Mouse (Mus musculus): ENCODE measurements around the gene Gm5089. TPM values are rescaled to one million over a fixed set of nuclear protein-coding genes. Genes with fewer than 3 reads are reported as not detected.
"Not testable (repeated sequence)": the region's sequence is repeated elsewhere in the genome, so short reads cannot be mapped to it uniquely, and the experiment has no call there.

The Gm5089 gene
- polyA plus RNA-seq, 1 experiment from 2014 or later: 1.7 TPM

GRCm38 (mm10) chr14:122460226-122460625, 9.3 kb upstream of the Gm5089 start:
- Histone ChIP-seq H3K4me2 (replicated peaks) (peak overlapping the region; percentile 44), H3K27ac (replicated peaks) (peak overlapping the region; percentile 32; the same call in 1 of the 2 replicates), H3K9ac (replicated peaks) (peak overlapping the region; percentile 37), H3K9me3 (no peaks in the 10 kb centered on the region), H3K4me1 (peaks cover 30% of the 10 kb centered on the region), H3K27me3 (peaks cover 61% of the 10 kb centered on the region), H3K36me3 (no peaks in the 10 kb centered on the region), H3K4me3 (peak overlapping the region; percentile 27)
- ATAC-seq (ENCODE audit: low FRiP score, low read depth): no peak
- 41% methylated on average over 5 of the region's 5 CpGs for WGBS

DNA sequence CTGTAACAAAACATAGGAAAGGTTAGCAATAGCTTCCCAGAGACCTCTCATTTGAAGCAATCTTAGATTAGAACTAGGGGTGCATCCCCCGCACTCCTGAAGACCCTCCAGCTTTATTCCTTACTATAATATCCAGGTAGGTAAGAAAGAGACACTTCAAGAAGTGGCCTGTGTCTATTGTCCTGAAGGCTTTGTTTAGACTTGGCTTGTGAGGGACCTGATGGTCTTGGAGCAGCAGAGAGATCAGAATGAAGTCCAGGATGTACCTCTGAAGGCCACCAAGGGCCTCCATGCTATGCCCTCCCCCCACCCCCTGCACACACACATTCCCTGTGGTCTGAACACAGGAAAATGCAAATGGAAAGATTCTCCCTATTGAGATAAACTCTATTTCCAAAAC, 8.9 kb upstream of the Gm5089 start:
- Histone ChIP-seq H3K9me3 (no peaks in the 10 kb centered on the region), H3K4me1 (peaks cover 28% of the 10 kb centered on the region), H3K36me3 (no peaks in the 10 kb centered on the region), H3K27ac (replicated peaks) (no peak overlapping the region), H3K4me3 (peak overlapping the region; percentile 27), H3K4me2 (replicated peaks) (peak overlapping the region; percentile 44), H3K9ac (replicated peaks) (peak overlapping the region; percentile 37; the same call in 1 of the 2 replicates), H3K27me3 (peaks cover 59% of the 10 kb centered on the region)
- ATAC-seq (ENCODE audit: low FRiP score, low read depth): no peak
- 89% methylated on average over 1 of the region's 1 CpGs for whole genome bisulfite sequencing

DNA sequence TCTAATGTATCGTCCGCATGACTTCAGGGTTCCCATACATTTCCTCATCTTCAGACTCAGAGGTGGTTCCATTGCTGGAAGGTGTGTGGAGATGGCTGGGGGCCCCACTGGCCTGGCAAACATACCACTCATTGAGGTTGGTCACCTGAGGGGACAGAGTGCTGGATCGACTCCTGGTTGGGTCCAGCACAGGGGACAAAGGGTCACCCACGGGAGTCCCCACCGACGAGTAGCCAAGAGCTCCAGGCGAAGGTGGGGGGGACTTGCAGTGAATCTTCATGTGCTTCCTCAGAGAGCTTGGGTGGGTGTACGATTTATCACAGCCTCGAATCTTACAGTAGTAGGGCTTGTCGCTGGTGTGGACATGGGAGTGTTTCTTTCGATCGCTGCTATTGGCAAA, 8.4 kb upstream of the Gm5089 start:
- 76% methylated on average over 11 of the region's 12 CpGs for WGBS

GRCm38 (mm10) chr14:122455562-122455958, 4.6 kb upstream of the Gm5089 start:
- Histone ChIP-seq H3K27me3 (peaks cover 55% of the 10 kb centered on the region), H3K4me3 (no peak overlapping the region), H3K27ac (replicated peaks) (peak overlapping the region; percentile 78), H3K9me3 (no peaks in the 10 kb centered on the region), H3K9ac (replicated peaks) (no peak overlapping the region), H3K4me1 (peaks cover 48% of the 10 kb centered on the region), H3K4me2 (replicated peaks) (no peak overlapping the region), H3K36me3 (no peaks in the 10 kb centered on the region)
- no peak for ATAC-seq (ENCODE audit: low FRiP score, low read depth)
- WGBS: 16% methylated on average over 4 of the region's 4 CpGs

More for the DNA sequence above, 8.4 kb upstream of the Gm5089 start:
- Histone ChIP-seq H3K27me3 (peaks cover 55% of the 10 kb centered on the region), H3K4me1 (peaks cover 27% of the 10 kb centered on the region), H3K4me3 (peak overlapping the region; percentile 27; the same call in 1 of the 2 replicates), H3K4me2 (replicated peaks) (peak overlapping the region; percentile 44)
- not testable (repeated sequence) for H3K9me3 ChIP-seq; H3K36me3 ChIP-seq; H3K27ac ChIP-seq (replicated peaks); H3K9ac ChIP-seq (replicated peaks); ATAC-seq (ENCODE audit: low FRiP score, low read depth)

GRCm38 (mm10) chr14:122454901-122455561, 4.1 kb upstream of the Gm5089 start:
- Histone ChIP-seq H3K4me1 (peaks cover 53% of the 10 kb centered on the region), H3K36me3 (no peaks in the 10 kb centered on the region), H3K27ac (replicated peaks) (peak overlapping the region; percentile 78), H3K4me3 (no peak overlapping the region), H3K4me2 (replicated peaks) (no peak overlapping the region), H3K27me3 (peaks cover 55% of the 10 kb centered on the region), H3K9ac (replicated peaks) (no peak overlapping the region), H3K9me3 (no peaks in the 10 kb centered on the region)
- ATAC-seq (ENCODE audit: low FRiP score, low read depth): no peak
- 12% methylated on average over 10 of the region's 10 CpGs for WGBS

DNA sequence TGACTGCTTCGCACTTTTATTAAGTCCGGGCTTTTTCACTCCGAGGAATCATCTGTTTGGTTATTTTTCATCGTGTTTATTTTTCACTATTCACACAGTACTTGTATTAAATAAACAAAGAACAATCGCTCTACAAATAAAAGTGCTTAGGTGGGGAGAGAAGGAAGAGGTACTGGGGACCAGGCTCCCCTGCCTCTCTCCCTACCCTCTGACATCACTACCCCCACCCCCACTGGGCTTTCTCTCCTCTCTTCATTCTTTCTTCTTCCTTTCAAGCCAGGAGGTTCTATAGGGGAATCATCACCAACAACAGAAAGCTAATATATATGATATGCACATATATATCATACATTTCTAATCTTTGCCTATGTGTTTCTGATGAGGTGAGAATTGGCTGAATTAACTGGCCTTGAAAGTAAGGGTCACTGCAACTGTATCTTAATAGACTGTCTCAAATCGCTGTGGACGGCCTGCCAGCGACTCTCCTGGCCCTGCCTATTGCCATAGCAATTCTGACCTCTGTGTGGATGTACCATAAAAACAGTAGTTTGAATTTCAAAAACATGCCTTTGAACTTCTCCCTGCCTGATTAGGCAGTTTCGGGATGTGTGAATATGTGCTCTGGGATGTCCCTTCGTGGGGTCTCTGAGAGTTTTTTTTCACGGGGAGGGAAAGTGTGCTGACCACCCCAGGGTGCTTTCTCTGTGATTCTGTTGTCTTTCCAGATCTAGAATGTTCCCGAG, 3.3 kb upstream of the Gm5089 start:
- no peaks in the 10 kb centered on the region for H3K9me3 ChIP-seq
- H3K27me3 ChIP-seq: peaks cover 55% of the 10 kb centered on the region
- H3K27ac ChIP-seq (replicated peaks): peak overlapping the region; percentile 88
- H3K4me2 ChIP-seq (replicated peaks): peak overlapping the region; percentile 41
- H3K4me1 ChIP-seq: peaks cover 60% of the 10 kb centered on the region
- H3K36me3 ChIP-seq: no peaks in the 10 kb centered on the region
- WGBS: 3% methylated on average over 12 of the region's 12 CpGs
- H3K9ac ChIP-seq (replicated peaks): 0 out of 2 replicates have a peak overlapping the region, but pooled peaks have one; percentile 6
- no peak overlapping the region; the same call in 1 of the 2 replicates for H3K4me3 ChIP-seq
- peak; percentile 45 for ATAC-seq (ENCODE audit: low FRiP score, low read depth)

- peak overlapping the region; percentile 18 for H3K4me3 ChIP-seq
- peaks cover 60% of the 10 kb centered on the region for H3K4me1 ChIP-seq
- no peaks in the 10 kb centered on the region for H3K9me3 ChIP-seq
- under 1% methylated on average over 32 of the region's 32 CpGs for WGBS
- peak overlapping the region; percentile 6; the same call in 1 of the 2 replicates for H3K9ac ChIP-seq (replicated peaks)
- peaks cover 55% of the 10 kb centered on the region for H3K27me3 ChIP-seq
- peak overlapping the region; percentile 41 for H3K4me2 ChIP-seq (replicated peaks)
- no peaks in the 10 kb centered on the region for H3K36me3 ChIP-seq
- peak; percentile 85 for ATAC-seq (ENCODE audit: low FRiP score, low read depth)
- H3K27ac ChIP-seq (replicated peaks): peak overlapping the region; percentile 88
Observed at GRCm38 (mm10) chr14:122453388-122453995, 2.6 kb upstream of the Gm5089 start.

GRCm38 (mm10) chr14:122452701-122453387, 1.9 kb upstream of the Gm5089 start:
- Histone ChIP-seq H3K9ac (replicated peaks) (no peak overlapping the region), H3K4me1 (peaks cover 60% of the 10 kb centered on the region), H3K4me2 (replicated peaks) (peak overlapping the region; percentile 41), H3K9me3 (no peaks in the 10 kb centered on the region), H3K27ac (replicated peaks) (peak overlapping the region; percentile 88), H3K4me3 (peak overlapping the region; percentile 18; the same call in 1 of the 2 replicates), H3K36me3 (no peaks in the 10 kb centered on the region), H3K27me3 (peaks cover 61% of the 10 kb centered on the region)
- ATAC-seq (ENCODE audit: low FRiP score, low read depth): peak; percentile 57
- 4% methylated on average over 13 of the region's 13 CpGs for whole genome bisulfite sequencing

- Histone ChIP-seq H3K4me1 (peaks cover 60% of the 10 kb centered on the region), H3K9me3 (no peaks in the 10 kb centered on the region), H3K9ac (replicated peaks) (peak overlapping the region; percentile 56; the same call in 1 of the 2 replicates), H3K4me3 (peak overlapping the region; percentile 48; the same call in 1 of the 2 replicates), H3K27ac (replicated peaks) (peak overlapping the region; percentile 88), H3K36me3 (no peaks in the 10 kb centered on the region), H3K4me2 (replicated peaks) (peak overlapping the region; percentile 66), H3K27me3 (peaks cover 73% of the 10 kb centered on the region)
- ATAC-seq (ENCODE audit: low FRiP score, low read depth): no peak
- 53% methylated on average over 5 of the region's 5 CpGs for WGBS
Observed at GRCm38 (mm10) chr14:122451551-122452145, 733 bp upstream of the Gm5089 start.

DNA sequence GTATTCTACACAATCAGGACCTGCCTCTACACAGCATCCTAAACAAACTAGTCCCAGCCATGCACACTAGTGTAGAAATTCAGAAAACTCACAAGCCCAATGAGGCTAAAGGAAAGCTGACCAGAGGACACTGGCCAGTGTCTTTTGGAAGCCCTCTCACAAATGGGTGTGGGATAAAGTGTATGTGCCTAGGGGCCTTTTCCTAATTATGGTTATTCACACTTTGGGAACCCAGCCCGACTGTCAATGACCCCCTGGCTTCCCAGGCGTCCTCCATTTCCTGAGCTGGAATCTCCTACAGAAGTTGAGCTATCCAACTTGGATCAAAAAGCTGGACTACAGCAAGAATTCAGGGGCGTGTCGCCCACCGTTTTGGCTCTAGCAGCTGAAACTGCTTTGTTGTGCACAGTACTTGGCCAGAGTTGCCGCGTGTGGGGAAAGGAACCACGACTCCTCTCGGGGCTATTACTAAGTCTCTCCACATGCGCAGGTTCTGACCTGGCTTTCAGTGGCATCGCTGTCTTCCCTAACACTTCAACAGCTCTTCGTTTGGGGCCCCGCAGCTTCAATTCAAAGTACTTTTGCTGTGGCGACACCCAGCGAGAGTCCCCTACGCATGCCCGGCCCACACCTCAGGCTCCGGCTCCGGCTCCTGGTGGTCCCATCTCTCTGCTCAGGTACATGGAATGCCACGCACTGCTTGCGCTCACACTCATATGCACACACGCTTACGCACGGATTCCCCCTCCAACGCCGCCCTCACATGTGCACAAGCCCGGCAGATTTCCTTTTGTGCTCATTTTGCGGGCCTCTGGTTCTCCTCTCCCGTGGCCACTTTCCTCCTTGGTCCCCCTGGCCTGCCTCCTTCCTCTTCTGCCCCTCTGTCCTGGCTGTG, 1.1 kb downstream of the Gm5089 start:
- Histone ChIP-seq H3K9ac (replicated peaks) (peak overlapping the region; percentile 56), H3K4me3 (peak overlapping the region; percentile 48), H3K36me3 (no peaks in the 10 kb centered on the region), H3K27ac (replicated peaks) (peak overlapping the region; percentile 88), H3K4me2 (replicated peaks) (peak overlapping the region; percentile 66), H3K27me3 (peaks cover 82% of the 10 kb centered on the region), H3K9me3 (no peaks in the 10 kb centered on the region), H3K4me1 (peaks cover 51% of the 10 kb centered on the region)
- ATAC-seq (ENCODE audit: low FRiP score, low read depth): no peak
- 3% methylated on average over 29 of the region's 29 CpGs for WGBS
